ENCODE assay signal across 8 mouse cellular contexts in the genomic region with DNA sequence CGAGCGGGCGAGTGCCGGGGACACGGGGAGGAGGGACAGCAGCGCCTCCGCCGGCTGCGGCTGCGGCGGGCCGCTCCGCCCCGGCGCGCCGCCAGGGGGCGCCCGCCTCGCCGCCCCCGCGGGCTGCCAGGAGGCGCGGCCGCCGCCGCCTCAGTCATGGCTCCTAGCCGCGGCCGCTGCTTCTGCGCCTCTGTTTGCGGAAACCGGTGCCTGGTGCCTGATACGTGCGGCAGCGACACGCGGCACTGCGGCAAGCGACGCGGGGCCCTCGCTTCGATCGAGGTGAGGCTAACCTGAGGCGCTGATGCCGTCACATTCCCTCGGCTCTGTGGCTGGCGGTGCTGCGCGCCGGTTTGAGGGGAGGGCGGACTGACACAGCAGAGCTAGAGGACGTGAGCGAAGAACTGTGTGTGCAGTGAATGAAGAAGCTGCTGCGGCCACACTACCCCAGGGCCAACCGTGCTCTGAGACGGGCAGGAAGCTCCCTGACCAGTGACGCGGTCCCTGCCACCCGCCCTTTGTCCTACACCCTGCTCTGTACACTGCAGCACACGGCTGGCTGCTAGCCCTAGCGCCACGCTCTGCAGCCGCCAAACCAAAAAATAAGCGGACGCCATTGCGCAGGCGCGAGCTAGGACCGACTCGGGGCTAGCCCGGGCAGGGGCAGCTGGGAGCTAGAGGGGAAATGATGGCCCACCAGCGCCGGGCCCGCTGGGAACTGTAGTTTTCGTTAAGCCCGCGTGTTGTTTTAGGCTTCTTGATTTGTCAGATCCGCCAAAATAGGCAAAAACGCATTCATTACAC. TPM values are rescaled to one million over a fixed set of nuclear protein-coding genes. Genes with fewer than 3 reads are reported as not detected.
DNase-seq lines count a peak whose midpoint lies in the region; ATAC-seq and TF ChIP-seq lines count a peak whose summit lies in the region.

No protein-coding gene starts in this region.

- H3K4me2 ChIP-seq in embryonic facial prominence, embryonic 13.5 days, result peak overlapping the region; percentile 77
- peak overlapping the region; percentile 54 for H3K4me2 ChIP-seq in limb, embryonic 14.5 days (replicated peaks; ENCODE audit: low read depth, low read length, severe bottlenecking)
- peak overlapping the region; percentile 74 for H3K4me2 ChIP-seq in midbrain, postnatal 0 days (ENCODE audit: low read depth, low read length, poor library complexity, severe bottlenecking)

- WGBS in embryonic facial prominence, embryonic 13.5 days, result under 1% methylated on average over 77 of the region's 82 CpGs
- WGBS in limb, embryonic 14.5 days, result 1% methylated on average over 70 of the region's 82 CpGs
- under 1% methylated on average over 50 of the region's 82 CpGs for WGBS in midbrain, postnatal 0 days

- peak; percentile 47 for TF ChIP-seq CTCF in midbrain, postnatal 0 days (IDR thresholded peaks at IDR 0.05)

- peak; percentile 92 for ATAC-seq in embryonic facial prominence, embryonic 13.5 days (ENCODE audit: insufficient number of reproducible peaks, insufficient read depth, low FRiP score, low TSS enrichment, low read depth)
- ATAC-seq in limb, embryonic 14.5 days (ENCODE audit: low FRiP score, low read depth), result peak; percentile 88
- ATAC-seq in midbrain, postnatal 0 days (ENCODE audit: low FRiP score), result peak; percentile 95

- DNase-seq in 3134 (ENCODE audit: extremely low read depth, insufficient read length, low spot score), result peak; percentile 93
- DNase-seq in adrenal gland, postnatal 36 days, result peak; percentile 95
- peak; percentile 92 for DNase-seq in heart, adult 8-10 months (ENCODE audit: low spot score)
- peak; percentile 95 for DNase-seq in kidney, adult 9 months
- DNase-seq in limb, embryonic 14.5 days (ENCODE audit: low spot score), result peak; percentile 93
- peak; percentile 96 for DNase-seq in midbrain, postnatal 0 days (ENCODE audit: low spot score)
- DNase-seq in spleen, postnatal 14 days (ENCODE audit: low spot score in 2 of 2), result peak; percentile 88 to 92

- no peaks in the 10 kb centered on the region for H3K36me3 ChIP-seq in embryonic facial prominence, embryonic 13.5 days
- H3K36me3 ChIP-seq in limb, embryonic 14.5 days (ENCODE audit: control insufficient read depth, insufficient read depth, low read length), result no peaks in the 10 kb centered on the region
- H3K36me3 ChIP-seq in midbrain, postnatal 0 days (ENCODE audit: insufficient read depth, low read length), result no peaks in the 10 kb centered on the region

- no peaks in the 10 kb centered on the region for H3K9me3 ChIP-seq in embryonic facial prominence, embryonic 13.5 days
- H3K9me3 ChIP-seq in limb, embryonic 14.5 days (ENCODE audit: control insufficient read depth, low read length), result no peaks in the 10 kb centered on the region
- H3K9me3 ChIP-seq in midbrain, postnatal 0 days (ENCODE audit: low read length), result no peaks in the 10 kb centered on the region

- peaks cover 3% of the 10 kb centered on the region for H3K4me1 ChIP-seq in embryonic facial prominence, embryonic 13.5 days
- H3K4me1 ChIP-seq in limb, embryonic 14.5 days (ENCODE audit: control insufficient read depth, insufficient read depth, low read length), result peaks cover 9% of the 10 kb centered on the region
- H3K4me1 ChIP-seq in midbrain, postnatal 0 days (ENCODE audit: insufficient read depth, low read length), result no peaks in the 10 kb centered on the region

- H3K27ac ChIP-seq in embryonic facial prominence, embryonic 13.5 days, result peak overlapping the region; percentile 100
- peak overlapping the region; percentile 100 for H3K27ac ChIP-seq in limb, embryonic 14.5 days (replicated peaks; ENCODE audit: low read depth, low read length)
- peak overlapping the region; percentile 100 for H3K27ac ChIP-seq in midbrain, postnatal 0 days (ENCODE audit: low read depth, low read length)

- TF ChIP-seq POLR2A in limb, embryonic 14.5 days (IDR thresholded peaks at IDR 0.05; ENCODE audit: borderline replicate concordance, extremely low read depth, insufficient read depth, insufficient read length), result peak; percentile 73; the same call in 1 of the 2 replicates

- no peaks in the 10 kb centered on the region for H3K27me3 ChIP-seq in embryonic facial prominence, embryonic 13.5 days
- no peaks in the 10 kb centered on the region for H3K27me3 ChIP-seq in limb, embryonic 14.5 days (ENCODE audit: control insufficient read depth, insufficient read depth, low read length)
- H3K27me3 ChIP-seq in midbrain, postnatal 0 days (ENCODE audit: insufficient read depth, low read length), result no peaks in the 10 kb centered on the region

- peak overlapping the region; percentile 76 for H3K4me3 ChIP-seq in embryonic facial prominence, embryonic 13.5 days
- peak overlapping the region; percentile 88 for H3K4me3 ChIP-seq in limb, embryonic 14.5 days (replicated peaks; ENCODE audit: low read length)
- peak overlapping the region; percentile 87 for H3K4me3 ChIP-seq in midbrain, postnatal 0 days (ENCODE audit: low read depth, low read length)

- H3K9ac ChIP-seq in embryonic facial prominence, embryonic 13.5 days, result peak overlapping the region; percentile 99
- H3K9ac ChIP-seq in limb, embryonic 14.5 days (ENCODE audit: low read depth, low read length, severe bottlenecking), result peak overlapping the region; percentile 99
- H3K9ac ChIP-seq in midbrain, postnatal 0 days (replicated peaks; ENCODE audit: low read length, poor library complexity, severe bottlenecking), result peak overlapping the region; percentile 99

RNA-seq across cellular contexts. Expression of gene Kansl1, which starts 26.1 kb away (rescaled TPM):
- total RNA-seq in adrenal gland, postnatal 36 days (2021), result 10 to 100 TPM; 45.8 to 46.3 TPM
- 29.9 and 32.0 TPM in 2 replicates for polyA plus RNA-seq in embryonic facial prominence, embryonic 13.5 days (2015; fragmentation: Nextera tagmentation; extraction: Ambion mirVana)
- total RNA-seq in heart, adult 8-10 months (2022), result 10 to 100 TPM; 27.0 to 30.0 (median 28.8) TPM
- 91.7 and 123 TPM in 2 replicates for polyA plus RNA-seq in limb, embryonic 14.5 days (2012; rRNA removed)
- polyA plus RNA-seq in limb, embryonic 14.5 days (2014; fragmentation: Nextera tagmentation; extraction: Ambion mirVana), result 27.0 and 33.2 TPM in 2 replicates
- total RNA-seq in midbrain, postnatal 0 days (2014; rRNA removed), result 82.3 and 88.9 TPM in 2 replicates
- polyA plus RNA-seq in midbrain, postnatal 0 days (2015; fragmentation: Nextera tagmentation; extraction: Ambion mirVana), result 21.1 and 22.0 TPM in 2 replicates

Comparison
In these comparisons a context has a peak if more than half of its experiments do, and no peak if none do; other contexts are left out.
1. Peak in every context shown above with its lines: DNase-seq, ATAC-seq, H3K4me3 ChIP-seq and H3K27ac ChIP-seq.